Mouse (Mus musculus) testis, postnatal 10 days (tissue): ENCODE results near the gene Sun3.

ENCODE experiments used
- DNase-seq: peaks from one replicate; pipeline ENCODE4 v3.0.0; 2021; ENCODE audit warnings: low spot score

The Sun3 gene

GRCm38 (mm10) chr11:8983237-8983861 is 65.4 kb downstream of the Sun3 start:
- DNase-seq = peak; percentile 85

- no peak for DNase-seq
Observed at GRCm38 (mm10) chr11:8978154-8978553, 70.6 kb downstream of the Sun3 start.

- no peak for DNase-seq
Observed at GRCm38 (mm10) chr11:8973166-8973565, 75.6 kb downstream of the Sun3 start, which contains the start of gene Pkd1l1. Gene Pkd1l1 (minus strand): TSS chr11:8973266.

- no peak for DNase-seq
Observed at GRCm38 (mm10) chr11:8972093-8972492, 76.7 kb downstream of the Sun3 start.

- no peak for DNase-seq
Observed at GRCm38 (mm10) chr11:8970509-8970908, 78.3 kb downstream of the Sun3 start.

GRCm38 (mm10) chr11:8968094-8968493 is 80.7 kb downstream of the Sun3 start:
- DNase-seq = no peak
